Mouse (Mus musculus): ENCODE results near the gene Pdx1. TPM values are rescaled to one million over a fixed set of nuclear protein-coding genes. Genes with fewer than 3 reads are reported as not detected.
A peak's percentile ranks its signal among the peaks of the same experiment; 100 is the strongest.

Pdx1 gene
- polyA plus RNA-seq, 1 experiment from 2014 or later: not detected

DNA sequence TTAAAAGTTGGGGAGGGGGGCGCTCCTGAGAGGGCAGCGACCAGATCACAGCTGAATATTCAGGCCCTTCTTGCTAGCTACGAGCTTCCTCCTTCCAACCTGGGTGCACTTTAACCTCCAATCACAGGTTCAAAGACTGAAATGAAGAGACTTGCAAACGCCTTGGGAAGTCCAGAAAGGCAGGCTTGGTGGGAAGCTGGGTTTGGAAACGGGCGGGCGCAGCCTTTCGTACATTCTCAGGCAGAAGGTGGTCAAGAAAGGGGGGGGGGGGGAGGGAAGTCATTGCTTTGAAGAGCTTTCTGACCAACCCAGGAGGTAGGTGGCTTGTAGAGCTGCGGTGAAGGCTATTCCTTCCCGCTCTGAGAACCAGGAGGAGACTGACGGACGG lies 37.6 kb downstream of the Pdx1 start:
- DNase-seq (ENCODE audit: low spot score) (no peak), ATAC-seq (replicated peaks; ENCODE audit: low FRiP score, low read depth) (no peak)
- H3K9me3 ChIP-seq (replicated peaks; ENCODE audit: low read length): no peaks in the 10 kb centered on the region
- WGBS: 2% methylated on average over 12 of the region's 12 CpGs
- H3K27ac ChIP-seq: no peak overlapping the region
- no peak overlapping the region for H3K4me2 ChIP-seq (ENCODE audit: low read length)
- no peaks in the 10 kb centered on the region for H3K36me3 ChIP-seq (ENCODE audit: insufficient read depth, low read length)
- no peak for TF ChIP-seq CTCF (IDR thresholded peaks at IDR 0.05; ENCODE audit: low read depth)
- H3K27me3 ChIP-seq (ENCODE audit: insufficient read depth, low read length): peaks cover 97% of the 10 kb centered on the region
- no peak overlapping the region for H3K4me3 ChIP-seq (replicated peaks; ENCODE audit: low read depth, low read length)
- H3K4me1 ChIP-seq (replicated peaks; ENCODE audit: insufficient read depth, low read length): peaks cover 9% of the 10 kb centered on the region
- no peak overlapping the region for H3K9ac ChIP-seq (ENCODE audit: low read depth, low read length)

GRCm38 (mm10) chr5:147308451-147308850 lies 38.7 kb downstream of the Pdx1 start:
- Histone ChIP-seq H3K9ac (ENCODE audit: low read depth, low read length) (no peak overlapping the region), H3K4me1 (replicated peaks; ENCODE audit: insufficient read depth, low read length) (peaks cover 9% of the 10 kb centered on the region), H3K27me3 (ENCODE audit: insufficient read depth, low read length) (peaks cover 97% of the 10 kb centered on the region), H3K4me3 (replicated peaks; ENCODE audit: low read depth, low read length) (no peak overlapping the region), H3K4me2 (ENCODE audit: low read length) (no peak overlapping the region), H3K27ac (no peak overlapping the region), H3K36me3 (ENCODE audit: insufficient read depth, low read length) (no peaks in the 10 kb centered on the region), H3K9me3 (replicated peaks; ENCODE audit: low read length) (no peaks in the 10 kb centered on the region)
- WGBS: 8% methylated on average over 9 of the region's 9 CpGs
- ATAC-seq (replicated peaks; ENCODE audit: low FRiP score, low read depth) (no peak), DNase-seq (ENCODE audit: low spot score) (no peak)
- no peak for TF ChIP-seq CTCF (IDR thresholded peaks at IDR 0.05; ENCODE audit: low read depth)

GRCm38 (mm10) chr5:147309786-147310185 lies 40.0 kb downstream of the Pdx1 start:
- no peak overlapping the region for H3K4me2 ChIP-seq (ENCODE audit: low read length)
- DNase-seq (ENCODE audit: low spot score) (no peak), ATAC-seq (replicated peaks; ENCODE audit: low FRiP score, low read depth) (no peak)
- H3K36me3 ChIP-seq (ENCODE audit: insufficient read depth, low read length): no peaks in the 10 kb centered on the region
- H3K27ac ChIP-seq: no peak overlapping the region
- no peak overlapping the region for H3K9ac ChIP-seq (ENCODE audit: low read depth, low read length)
- TF ChIP-seq CTCF (IDR thresholded peaks at IDR 0.05; ENCODE audit: low read depth): no peak
- H3K9me3 ChIP-seq (replicated peaks; ENCODE audit: low read length): no peaks in the 10 kb centered on the region
- H3K4me1 ChIP-seq (replicated peaks; ENCODE audit: insufficient read depth, low read length): peaks cover 9% of the 10 kb centered on the region
- 6% methylated on average over 2 of the region's 2 CpGs for WGBS
- peaks cover 96% of the 10 kb centered on the region for H3K27me3 ChIP-seq (ENCODE audit: insufficient read depth, low read length)
- no peak overlapping the region for H3K4me3 ChIP-seq (replicated peaks; ENCODE audit: low read depth, low read length)

- H3K4me3 ChIP-seq (replicated peaks; ENCODE audit: low read depth, low read length): no peak overlapping the region
- ATAC-seq (replicated peaks; ENCODE audit: low FRiP score, low read depth) (no peak), DNase-seq (ENCODE audit: low spot score) (no peak)
- H3K4me2 ChIP-seq (ENCODE audit: low read length): no peak overlapping the region
- H3K36me3 ChIP-seq (ENCODE audit: insufficient read depth, low read length): no peaks in the 10 kb centered on the region
- peaks cover 97% of the 10 kb centered on the region for H3K27me3 ChIP-seq (ENCODE audit: insufficient read depth, low read length)
- 2% methylated on average over 27 of the region's 27 CpGs for WGBS
- no peak for TF ChIP-seq CTCF (IDR thresholded peaks at IDR 0.05; ENCODE audit: low read depth)
- no peak overlapping the region for H3K27ac ChIP-seq
- no peak overlapping the region for H3K9ac ChIP-seq (ENCODE audit: low read depth, low read length)
- no peaks in the 10 kb centered on the region for H3K9me3 ChIP-seq (replicated peaks; ENCODE audit: low read length)
- no peaks in the 10 kb centered on the region for H3K4me1 ChIP-seq (replicated peaks; ENCODE audit: insufficient read depth, low read length)
Measured at GRCm38 (mm10) chr5:147312830-147313685, 43.3 kb downstream of the Pdx1 start.

DNA sequence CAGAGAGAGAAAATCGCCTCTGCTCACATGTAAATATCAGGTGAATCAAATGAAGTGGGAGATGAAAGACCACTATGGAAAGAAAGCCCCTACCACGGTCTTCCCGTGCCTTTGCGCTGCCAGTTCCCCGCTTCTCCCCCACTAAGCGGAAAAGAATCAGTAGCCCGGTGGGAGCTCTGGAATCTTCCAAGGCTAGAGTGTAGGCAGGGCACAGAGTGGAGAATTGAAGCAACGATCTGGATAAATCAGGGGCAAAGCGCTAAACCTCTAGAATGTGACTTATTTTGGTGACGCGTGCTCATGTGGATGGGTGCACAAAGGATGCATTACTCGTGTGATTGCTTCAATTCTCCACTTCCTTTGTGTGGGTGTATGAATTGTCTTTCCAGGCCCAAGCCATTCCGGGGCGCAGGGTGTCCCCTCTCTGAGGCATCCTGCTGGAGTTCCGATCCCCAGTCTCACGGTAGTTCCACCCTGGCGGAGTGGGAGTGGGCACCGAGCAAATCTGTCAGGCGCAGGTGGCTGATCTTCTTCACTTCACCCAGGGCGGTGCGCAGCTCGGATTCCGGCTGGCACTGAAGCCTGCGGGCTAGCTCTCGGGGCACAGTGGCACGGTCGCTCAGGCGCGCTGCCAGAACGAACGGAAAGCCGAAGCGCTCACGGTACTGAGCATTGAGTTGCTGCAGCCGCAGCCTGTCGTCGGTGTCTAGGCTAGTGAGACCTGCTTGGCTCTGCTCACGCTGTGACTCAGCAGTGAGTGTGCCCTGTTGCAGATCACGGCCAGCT lies 45.1 kb downstream of the Pdx1 start:
- ATAC-seq (replicated peaks; ENCODE audit: low FRiP score, low read depth) (no peak), DNase-seq (ENCODE audit: low spot score) (no peak)
- Histone ChIP-seq H3K27ac (no peak overlapping the region), H3K4me2 (ENCODE audit: low read length) (no peak overlapping the region), H3K9ac (ENCODE audit: low read depth, low read length) (no peak overlapping the region), H3K4me1 (replicated peaks; ENCODE audit: insufficient read depth, low read length) (no peaks in the 10 kb centered on the region), H3K4me3 (replicated peaks; ENCODE audit: low read depth, low read length) (0 out of 2 replicates have a peak overlapping the region, but pooled peaks have one; percentile 1), H3K9me3 (replicated peaks; ENCODE audit: low read length) (no peaks in the 10 kb centered on the region), H3K36me3 (ENCODE audit: insufficient read depth, low read length) (no peaks in the 10 kb centered on the region), H3K27me3 (ENCODE audit: insufficient read depth, low read length) (peaks cover 85% of the 10 kb centered on the region)
- no peak for TF ChIP-seq CTCF (IDR thresholded peaks at IDR 0.05; ENCODE audit: low read depth)
- WGBS: under 1% methylated on average over 39 of the region's 39 CpGs

GRCm38 (mm10) chr5:147315432-147316075 lies 45.8 kb downstream of the Pdx1 start:
- peaks cover 78% of the 10 kb centered on the region for H3K27me3 ChIP-seq (ENCODE audit: insufficient read depth, low read length)
- no peaks in the 10 kb centered on the region for H3K36me3 ChIP-seq (ENCODE audit: insufficient read depth, low read length)
- no peak for TF ChIP-seq CTCF (IDR thresholded peaks at IDR 0.05; ENCODE audit: low read depth)
- no peak overlapping the region for H3K4me2 ChIP-seq (ENCODE audit: low read length)
- H3K9ac ChIP-seq (ENCODE audit: low read depth, low read length): no peak overlapping the region
- H3K27ac ChIP-seq: no peak overlapping the region
- 0 out of 2 replicates have a peak overlapping the region, but pooled peaks have one; percentile 1 for H3K4me3 ChIP-seq (replicated peaks; ENCODE audit: low read depth, low read length)
- WGBS: 1% methylated on average over 25 of the region's 25 CpGs
- H3K9me3 ChIP-seq (replicated peaks; ENCODE audit: low read length): no peaks in the 10 kb centered on the region
- DNase-seq (ENCODE audit: low spot score): no peak
- H3K4me1 ChIP-seq (replicated peaks; ENCODE audit: insufficient read depth, low read length): no peaks in the 10 kb centered on the region
- ATAC-seq (replicated peaks; ENCODE audit: low FRiP score, low read depth): no peak
